Mouse (Mus musculus) brown adipose tissue, adult 24 weeks (tissue): ENCODE measurements at regions not wholly inside any gene's neighbourhood (a gene's known extent, or its start where the extent isn't known, plus 50 kb on each side); places are given as distances from the start of the nearest gene placed in this dataset.

ENCODE experiments used
- H3K27ac ChIP-seq: fragments of 200-500 bp; replicated peaks from 2 replicates; pipeline ENCODE4 v1.5.1; 2012; ENCODE audit warnings: low read depth, mild to moderate bottlenecking, low read length
- H3K4me1 ChIP-seq: fragments of 200-500 bp; 2 replicates; pipeline ENCODE4 v1.6.1; 2012; ENCODE audit warnings: low read length, mixed read lengths; ENCODE audit not compliant: control insufficient read depth, insufficient read depth, insufficient read length
- H3K4me3 ChIP-seq: fragments of 200-500 bp; 2 replicates; pipeline ENCODE4 v1.5.1; 2012; ENCODE audit warnings: low read depth, mild to moderate bottlenecking, low read length, moderate library complexity; ENCODE audit not compliant: insufficient read depth

GRCm38 (mm10) chr14:58999106-58999778 is 143.5 kb downstream of the 1700129C05Rik start:
- Histone ChIP-seq H3K4me1 (no peaks in the 10 kb centered on the region), H3K27ac (no peak overlapping the region), H3K4me3 (no peak overlapping the region)

- no peaks in the 10 kb centered on the region for H3K4me1 ChIP-seq
- no peak overlapping the region for H3K27ac ChIP-seq
- no peak overlapping the region for H3K4me3 ChIP-seq
Observed at GRCm38 (mm10) chr14:58994994-58995393, 147.7 kb downstream of the 1700129C05Rik start.

- no peaks in the 10 kb centered on the region for H3K4me1 ChIP-seq
- H3K4me3 ChIP-seq = no peak overlapping the region
- no peak overlapping the region for H3K27ac ChIP-seq
Observed at GRCm38 (mm10) chr14:58989644-58990217, 153.0 kb downstream of the 1700129C05Rik start.

- Histone ChIP-seq H3K27ac (no peak overlapping the region), H3K4me3 (no peak overlapping the region)
Observed at GRCm38 (mm10) chr14:58987688-58988087, 155.0 kb downstream of the 1700129C05Rik start.

GRCm38 (mm10) chr14:58985838-58986237 is 156.9 kb downstream of the 1700129C05Rik start:
- Histone ChIP-seq H3K27ac (no peak overlapping the region), H3K4me3 (no peak overlapping the region), H3K4me1 (no peaks in the 10 kb centered on the region)

More at GRCm38 (mm10) chr14:58987688-58988087, 155.0 kb downstream of the 1700129C05Rik start:
- no peaks in the 10 kb centered on the region for H3K4me1 ChIP-seq

- Histone ChIP-seq H3K27ac (no peak overlapping the region), H3K4me3 (no peak overlapping the region), H3K4me1 (no peaks in the 10 kb centered on the region)
Observed at GRCm38 (mm10) chr14:58976791-58977190, 165.9 kb downstream of the 1700129C05Rik start.

- Histone ChIP-seq H3K4me1 (no peaks in the 10 kb centered on the region), H3K27ac (no peak overlapping the region), H3K4me3 (no peak overlapping the region)
Observed at GRCm38 (mm10) chr14:58969248-58969647, 173.4 kb downstream of the 1700129C05Rik start.

- Histone ChIP-seq H3K27ac (no peak overlapping the region), H3K4me3 (no peak overlapping the region), H3K4me1 (no peaks in the 10 kb centered on the region)
Observed at GRCm38 (mm10) chr14:58967975-58968374, 174.7 kb downstream of the 1700129C05Rik start.

GRCm38 (mm10) chr14:58967163-58967562 is 175.5 kb downstream of the 1700129C05Rik start:
- Histone ChIP-seq H3K27ac (no peak overlapping the region), H3K4me1 (no peaks in the 10 kb centered on the region), H3K4me3 (no peak overlapping the region)

- no peak overlapping the region for H3K27ac ChIP-seq
- no peak overlapping the region for H3K4me3 ChIP-seq
- no peaks in the 10 kb centered on the region for H3K4me1 ChIP-seq
Observed at GRCm38 (mm10) chr14:58944958-58945357, 197.7 kb downstream of the 1700129C05Rik start.

GRCm38 (mm10) chr14:58943267-58943765 is 199.4 kb downstream of the 1700129C05Rik start:
- Histone ChIP-seq H3K4me1 (no peaks in the 10 kb centered on the region), H3K4me3 (no peak overlapping the region), H3K27ac (no peak overlapping the region)

- no peak overlapping the region for H3K27ac ChIP-seq
- H3K4me3 ChIP-seq = no peak overlapping the region
- no peaks in the 10 kb centered on the region for H3K4me1 ChIP-seq
Observed at GRCm38 (mm10) chr14:58939086-58939485, 203.6 kb downstream of the 1700129C05Rik start.

GRCm38 (mm10) chr14:58938601-58938970 is 204.1 kb downstream of the 1700129C05Rik start:
- Histone ChIP-seq H3K4me1 (no peaks in the 10 kb centered on the region), H3K4me3 (no peak overlapping the region), H3K27ac (no peak overlapping the region)

- no peaks in the 10 kb centered on the region for H3K4me1 ChIP-seq
- no peak overlapping the region for H3K27ac ChIP-seq
- no peak overlapping the region for H3K4me3 ChIP-seq
Observed at GRCm38 (mm10) chr14:58937791-58938600, 204.7 kb downstream of the 1700129C05Rik start.

GRCm38 (mm10) chr14:58937331-58937730 is 205.4 kb downstream of the 1700129C05Rik start:
- no peak overlapping the region for H3K27ac ChIP-seq
- no peak overlapping the region for H3K4me3 ChIP-seq
- no peaks in the 10 kb centered on the region for H3K4me1 ChIP-seq
